Mouse (Mus musculus): ENCODE results near the gene Abca7. TPM values are rescaled to one million over a fixed set of nuclear protein-coding genes. Genes with fewer than 3 reads are reported as not detected.

Abca7 gene
- polyA plus RNA-seq, 1 experiment from 2014 or later, result 5.8 TPM

DNA sequence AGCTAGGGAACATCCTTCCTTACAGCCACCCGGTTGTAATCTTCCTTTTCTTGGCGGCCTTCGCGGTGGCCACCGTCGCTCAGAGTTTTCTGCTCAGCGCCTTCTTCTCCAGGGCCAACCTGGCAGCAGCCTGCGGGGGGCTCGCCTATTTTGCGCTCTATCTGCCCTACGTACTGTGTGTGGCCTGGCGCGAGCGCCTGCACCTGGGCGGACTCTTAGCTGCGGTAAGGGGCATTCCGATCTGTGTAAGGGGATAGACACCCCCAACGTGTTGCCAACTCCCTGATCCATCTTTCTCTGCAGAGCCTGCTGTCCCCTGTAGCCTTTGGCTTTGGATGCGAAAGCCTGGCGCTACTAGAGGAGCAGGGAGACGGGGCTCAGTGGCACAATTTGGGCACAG, 6.5 kb downstream of the Abca7 start:
- no peak overlapping the region for H3K4me3 ChIP-seq (replicated peaks)
- no peak for ATAC-seq
- H3K4me1 ChIP-seq (replicated peaks), result peaks cover 9% of the 10 kb centered on the region
- WGBS, result 15% methylated on average over 21 of the region's 21 CpGs
- H3K27ac ChIP-seq, result no peak overlapping the region
- no peaks in the 10 kb centered on the region for H3K9me3 ChIP-seq
- H3K36me3 ChIP-seq, result peaks cover 7% of the 10 kb centered on the region; the same call in 1 of the 2 replicates
- H3K27me3 ChIP-seq, result peaks cover 58% of the 10 kb centered on the region
- no peak overlapping the region; the same call in 1 of the 2 replicates for H3K9ac ChIP-seq (replicated peaks)
- no peak overlapping the region for H3K4me2 ChIP-seq (replicated peaks)

DNA sequence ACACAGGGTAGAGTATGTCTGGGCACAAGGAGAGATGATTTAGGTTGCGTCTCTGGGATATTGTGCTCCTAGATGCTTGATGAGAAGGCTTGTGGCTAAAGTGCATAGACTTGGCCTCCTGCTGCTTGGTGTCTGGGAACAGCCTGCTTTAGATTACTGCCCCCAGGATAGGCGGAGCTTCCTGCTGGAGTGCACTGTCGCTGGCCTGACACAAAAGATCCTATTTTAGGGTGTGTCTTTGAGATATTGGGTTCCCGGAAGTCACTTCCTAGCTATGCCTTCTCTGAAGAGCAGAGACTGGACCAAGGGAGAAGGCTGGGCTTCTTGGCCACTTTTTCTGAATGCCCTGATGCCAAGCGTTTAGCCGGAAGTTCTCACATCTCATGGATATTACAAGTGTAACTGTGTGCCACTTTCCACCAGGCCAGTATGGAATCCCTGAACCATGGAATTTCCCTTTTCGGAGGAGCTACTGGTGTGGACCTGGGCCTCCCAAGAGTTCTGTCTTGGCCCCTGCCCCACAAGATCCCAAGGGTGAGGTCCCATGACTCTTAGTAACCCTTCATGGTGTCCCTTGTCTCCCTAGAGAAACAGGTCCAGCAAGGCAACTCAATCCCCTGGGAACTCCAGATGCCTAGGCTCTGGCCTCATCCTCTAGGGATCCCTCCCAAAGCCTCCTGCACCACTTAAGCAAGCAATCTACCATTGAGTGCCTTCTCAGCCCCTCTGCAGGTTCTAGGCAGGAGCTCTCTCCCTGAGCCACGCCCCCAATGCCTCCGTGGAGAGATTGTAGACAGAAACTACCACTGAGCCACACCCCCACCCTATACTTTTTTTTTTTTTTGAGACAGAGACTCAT, 7.3 kb downstream of the Abca7 start:
- H3K4me2 ChIP-seq (replicated peaks), result no peak overlapping the region
- peaks cover 14% of the 10 kb centered on the region for H3K36me3 ChIP-seq
- H3K9me3 ChIP-seq, result no peaks in the 10 kb centered on the region
- H3K27me3 ChIP-seq, result peaks cover 51% of the 10 kb centered on the region
- 61% methylated on average over 9 of the region's 9 CpGs for WGBS
- H3K4me3 ChIP-seq (replicated peaks), result no peak overlapping the region
- H3K27ac ChIP-seq, result no peak overlapping the region
- peaks cover under 1% of the 10 kb centered on the region; the same call in 1 of the 2 replicates for H3K4me1 ChIP-seq (replicated peaks)
- H3K9ac ChIP-seq (replicated peaks), result no peak overlapping the region
- ATAC-seq, result no peak

DNA sequence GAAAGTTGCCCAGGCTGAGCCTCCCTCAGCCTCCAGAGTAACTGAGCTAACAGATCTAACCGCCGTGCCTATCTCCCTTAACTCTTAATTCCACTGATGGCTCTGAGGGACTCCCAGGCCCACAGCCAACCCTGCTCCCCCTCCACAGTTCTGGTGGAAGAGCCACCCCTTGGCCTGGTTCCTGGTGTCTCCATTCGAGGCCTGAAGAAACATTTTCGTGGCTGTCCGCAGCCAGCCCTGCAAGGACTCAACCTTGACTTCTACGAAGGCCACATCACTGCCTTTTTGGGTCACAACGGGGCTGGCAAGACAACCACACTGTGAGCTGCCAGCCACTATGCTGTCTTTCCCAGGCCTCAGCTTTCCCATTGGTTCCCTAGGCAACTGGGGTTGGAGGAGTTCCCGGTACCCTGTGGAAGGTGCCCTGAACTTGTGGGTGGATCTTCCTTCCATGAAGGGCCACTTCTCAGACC, 8.0 kb downstream of the Abca7 start:
- Histone ChIP-seq H3K27ac (no peak overlapping the region), H3K4me3 (replicated peaks) (no peak overlapping the region), H3K4me2 (replicated peaks) (no peak overlapping the region), H3K9ac (replicated peaks) (no peak overlapping the region), H3K4me1 (replicated peaks) (no peaks in the 10 kb centered on the region), H3K36me3 (peaks cover 21% of the 10 kb centered on the region), H3K27me3 (peaks cover 47% of the 10 kb centered on the region), H3K9me3 (peaks cover 6% of the 10 kb centered on the region; the same call in 1 of the 2 replicates)
- no peak for ATAC-seq
- 93% methylated on average over 8 of the region's 8 CpGs for WGBS

DNA sequence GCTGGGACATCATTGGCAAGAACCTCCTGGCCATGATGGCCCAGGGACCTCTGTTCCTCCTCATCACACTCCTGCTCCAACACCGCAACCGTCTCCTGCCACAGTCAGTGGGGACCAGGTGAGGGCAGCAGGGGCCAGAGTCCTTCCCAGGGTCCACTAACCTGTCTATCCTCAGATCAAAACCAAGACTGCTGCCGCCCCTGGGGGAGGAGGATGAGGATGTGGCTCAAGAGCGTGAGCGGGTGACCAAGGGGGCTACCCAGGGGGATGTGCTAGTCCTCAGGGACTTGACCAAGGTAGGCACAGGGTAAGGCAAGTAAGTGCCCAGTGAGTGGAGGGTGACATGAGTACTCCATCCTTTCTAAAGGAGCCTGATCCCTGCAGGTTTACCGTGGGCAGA, 15.4 kb downstream of the Abca7 start:
- H3K27me3 ChIP-seq, result peaks cover 57% of the 10 kb centered on the region
- no peaks in the 10 kb centered on the region for H3K4me1 ChIP-seq (replicated peaks)
- no peak overlapping the region for H3K4me3 ChIP-seq (replicated peaks)
- H3K36me3 ChIP-seq, result peaks cover 42% of the 10 kb centered on the region
- peaks cover 22% of the 10 kb centered on the region for H3K9me3 ChIP-seq
- ATAC-seq, result no peak
- 79% methylated on average over 6 of the region's 6 CpGs for WGBS
- no peak overlapping the region for H3K27ac ChIP-seq
- no peak overlapping the region for H3K9ac ChIP-seq (replicated peaks)
- no peak overlapping the region for H3K4me2 ChIP-seq (replicated peaks)

DNA sequence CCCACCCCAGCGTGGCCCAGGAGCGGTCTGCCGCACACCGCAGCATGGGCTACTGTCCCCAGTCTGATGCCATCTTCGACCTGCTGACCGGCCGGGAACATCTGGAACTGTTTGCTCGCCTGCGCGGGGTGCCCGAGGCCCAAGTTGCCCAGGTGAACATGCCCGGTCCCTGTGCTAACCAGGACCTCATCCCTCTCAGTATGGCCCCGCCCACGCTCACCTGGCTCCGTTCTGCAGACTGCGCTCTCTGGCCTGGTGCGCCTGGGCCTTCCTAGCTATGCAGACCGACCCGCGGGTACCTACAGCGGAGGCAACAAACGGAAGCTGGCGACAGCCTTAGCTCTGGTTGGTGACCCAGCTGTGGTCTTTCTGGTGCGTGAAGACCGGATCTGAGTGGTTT, 17.3 kb downstream of the Abca7 start:
- Histone ChIP-seq H3K4me3 (replicated peaks) (no peak overlapping the region), H3K9me3 (peaks cover 22% of the 10 kb centered on the region), H3K36me3 (peaks cover 34% of the 10 kb centered on the region), H3K9ac (replicated peaks) (no peak overlapping the region), H3K27ac (no peak overlapping the region), H3K27me3 (peaks cover 71% of the 10 kb centered on the region), H3K4me1 (replicated peaks) (no peaks in the 10 kb centered on the region), H3K4me2 (replicated peaks) (no peak overlapping the region)
- 30% methylated on average over 25 of the region's 25 CpGs for WGBS
- no peak for ATAC-seq

DNA sequence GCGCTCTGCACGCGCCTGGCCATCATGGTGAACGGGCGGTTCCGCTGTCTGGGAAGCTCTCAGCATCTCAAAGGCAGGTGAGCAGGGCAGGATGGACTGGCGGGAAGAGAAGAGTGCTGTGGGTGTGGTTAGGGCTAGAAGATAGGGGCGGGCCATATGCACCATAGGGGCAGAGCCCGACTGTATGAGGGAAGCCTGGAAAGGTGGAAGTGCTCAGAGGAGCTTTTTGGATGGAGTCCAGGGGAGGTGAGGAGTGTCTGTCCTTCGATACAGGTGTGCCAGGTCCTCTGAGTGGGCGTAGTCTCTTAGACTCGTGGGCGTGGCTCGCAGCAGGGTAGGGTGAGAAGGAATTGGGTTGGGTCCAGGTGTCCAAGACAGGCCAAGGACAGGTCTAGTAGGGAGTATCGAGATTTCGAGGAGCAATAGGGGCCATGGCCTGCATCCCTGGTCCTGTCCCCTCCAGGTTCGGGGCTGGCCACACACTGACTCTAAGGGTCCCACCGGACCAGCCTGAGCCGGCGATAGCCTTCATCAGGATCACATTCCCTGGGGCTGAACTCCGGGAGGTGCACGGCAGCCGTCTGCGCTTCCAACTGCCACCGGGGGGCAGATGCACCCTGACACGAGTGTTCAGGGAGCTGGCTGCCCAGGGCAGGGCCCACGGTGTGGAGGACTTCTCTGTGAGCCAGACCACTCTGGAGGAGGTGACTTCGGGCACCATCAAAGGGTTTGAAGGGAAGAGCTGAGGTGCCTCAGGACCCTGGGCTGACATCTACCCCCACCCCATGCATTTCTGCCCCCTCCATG, 18.4 kb downstream of the Abca7 start:
- Histone ChIP-seq H3K4me1 (replicated peaks) (peaks cover 4% of the 10 kb centered on the region), H3K9ac (replicated peaks) (no peak overlapping the region), H3K36me3 (peaks cover 25% of the 10 kb centered on the region), H3K9me3 (peaks cover 16% of the 10 kb centered on the region), H3K27ac (no peak overlapping the region), H3K4me2 (replicated peaks) (no peak overlapping the region), H3K4me3 (replicated peaks) (no peak overlapping the region), H3K27me3 (peaks cover 82% of the 10 kb centered on the region)
- ATAC-seq, result no peak
- WGBS, result 25% methylated on average over 28 of the region's 28 CpGs

DNA sequence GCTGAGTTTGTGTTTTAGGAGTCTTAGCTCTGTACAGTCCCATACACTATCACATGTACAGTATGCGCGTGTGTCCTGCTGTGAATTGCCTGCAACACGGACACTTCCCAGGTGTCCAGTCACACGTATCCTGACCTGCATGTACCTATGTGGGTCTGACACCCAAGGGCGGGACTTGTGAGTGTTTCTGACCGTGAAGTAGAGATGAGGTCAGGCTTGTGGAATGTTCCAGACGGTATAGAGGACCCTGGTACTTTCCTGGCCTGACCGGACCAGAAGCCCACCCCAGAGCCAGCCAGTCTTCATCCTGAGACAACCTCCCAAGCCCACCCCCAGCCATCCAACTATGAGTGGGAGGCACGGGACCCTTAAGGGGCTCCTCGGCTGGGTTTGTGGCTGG, 19.3 kb downstream of the Abca7 start:
- Histone ChIP-seq H3K4me3 (replicated peaks) (no peak overlapping the region), H3K27ac (no peak overlapping the region), H3K27me3 (peaks cover 91% of the 10 kb centered on the region), H3K4me2 (replicated peaks) (no peak overlapping the region), H3K4me1 (replicated peaks) (peaks cover 8% of the 10 kb centered on the region), H3K9ac (replicated peaks) (no peak overlapping the region), H3K9me3 (peaks cover 7% of the 10 kb centered on the region), H3K36me3 (peaks cover 16% of the 10 kb centered on the region)
- 82% methylated on average over 10 of the region's 10 CpGs for WGBS
- ATAC-seq, result no peak

DNA sequence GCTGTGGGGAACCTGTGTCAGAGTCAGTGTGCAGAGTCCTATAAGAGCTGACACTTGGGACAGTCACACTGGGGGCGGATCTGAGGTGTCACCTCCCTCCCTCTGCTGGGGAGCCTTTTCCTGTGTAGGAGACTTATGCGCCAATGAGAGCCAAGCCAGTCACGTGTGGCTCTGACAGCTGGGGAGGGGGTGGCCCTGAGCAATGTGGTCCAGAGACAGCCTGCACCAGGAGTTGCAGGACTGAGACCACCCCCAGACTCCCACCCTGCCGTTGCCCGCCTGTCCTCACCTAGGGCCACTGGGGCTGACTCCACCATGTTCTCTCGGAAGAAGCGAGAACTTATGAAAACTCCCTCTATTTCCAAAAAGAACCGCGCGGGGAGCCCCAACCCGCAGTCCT, 20.2 kb downstream of the Abca7 start, which contains the start of gene Arhgap45:
Gene Arhgap45, plus strand, starts transcription at position 143 of the 400 bp plus-strand sequence.
- ATAC-seq, result no peak
- Histone ChIP-seq H3K4me3 (replicated peaks) (no peak within 1 kb of the TSS), H3K36me3 (peaks cover 7% of the 10 kb centered on the region), H3K4me2 (replicated peaks) (no peak within 1 kb of the TSS), H3K27me3 (peaks cover 88% of the 10 kb centered on the region), H3K9ac (replicated peaks) (no peak within 1 kb of the TSS), H3K27ac (no peak within 1 kb of the TSS), H3K9me3 (no peaks in the 10 kb centered on the region), H3K4me1 (replicated peaks) (peaks cover 8% of the 10 kb centered on the region)
- WGBS, result 76% methylated on average over 11 of the region's 11 CpGs

DNA sequence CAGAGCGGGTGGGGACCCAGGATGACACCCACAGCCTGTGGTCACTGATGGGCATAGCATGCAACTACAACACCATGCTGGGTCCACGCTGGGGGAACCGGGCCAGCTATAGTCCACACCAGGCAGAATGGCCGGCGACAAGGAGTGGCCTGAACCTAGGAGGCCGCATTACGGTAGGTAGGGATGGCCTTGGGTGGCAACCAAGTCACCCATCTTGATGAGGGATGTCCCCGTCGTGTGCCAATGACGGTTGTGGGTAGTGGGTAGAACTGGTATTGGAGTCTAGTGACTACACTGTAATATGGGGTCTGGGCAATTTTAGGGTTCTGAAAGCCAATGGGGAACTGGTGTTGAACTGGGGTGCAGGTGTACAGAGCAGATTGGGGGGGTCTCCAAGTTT, 20.6 kb downstream of the Abca7 start:
- no peak for ATAC-seq
- Histone ChIP-seq H3K27me3 (peaks cover 84% of the 10 kb centered on the region), H3K9me3 (no peaks in the 10 kb centered on the region), H3K4me3 (replicated peaks) (no peak overlapping the region), H3K36me3 (peaks cover 2% of the 10 kb centered on the region), H3K4me1 (replicated peaks) (peaks cover 8% of the 10 kb centered on the region), H3K27ac (no peak overlapping the region), H3K9ac (replicated peaks) (no peak overlapping the region), H3K4me2 (replicated peaks) (no peak overlapping the region)
- 89% methylated on average over 10 of the region's 10 CpGs for WGBS

DNA sequence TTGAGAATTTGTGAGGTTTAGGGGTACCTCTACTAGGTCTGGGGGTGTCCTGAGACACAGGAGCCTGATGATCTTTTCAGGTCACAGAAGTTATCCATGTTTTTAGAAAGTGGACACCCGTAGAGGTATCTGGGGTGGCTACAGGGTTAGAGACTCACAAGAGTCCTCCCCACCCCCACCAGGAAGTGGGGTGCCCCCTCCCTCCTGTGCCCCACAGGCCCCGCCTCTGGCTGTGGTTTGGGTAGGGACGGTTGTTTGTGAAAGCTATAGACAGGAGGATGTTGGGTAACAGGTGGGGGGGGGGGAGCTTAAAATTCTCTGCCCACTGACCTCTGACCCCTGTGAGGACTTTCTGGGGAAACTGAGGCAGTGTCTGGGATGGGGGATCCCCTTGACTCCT, 21.1 kb downstream of the Abca7 start:
- Histone ChIP-seq H3K36me3 (no peaks in the 10 kb centered on the region), H3K9me3 (no peaks in the 10 kb centered on the region), H3K27ac (no peak overlapping the region), H3K4me3 (replicated peaks) (no peak overlapping the region), H3K4me1 (replicated peaks) (peaks cover 8% of the 10 kb centered on the region), H3K27me3 (peaks cover 79% of the 10 kb centered on the region), H3K9ac (replicated peaks) (no peak overlapping the region), H3K4me2 (replicated peaks) (no peak overlapping the region)
- WGBS, result 70% methylated on average over 3 of the region's 3 CpGs
- no peak for ATAC-seq

DNA sequence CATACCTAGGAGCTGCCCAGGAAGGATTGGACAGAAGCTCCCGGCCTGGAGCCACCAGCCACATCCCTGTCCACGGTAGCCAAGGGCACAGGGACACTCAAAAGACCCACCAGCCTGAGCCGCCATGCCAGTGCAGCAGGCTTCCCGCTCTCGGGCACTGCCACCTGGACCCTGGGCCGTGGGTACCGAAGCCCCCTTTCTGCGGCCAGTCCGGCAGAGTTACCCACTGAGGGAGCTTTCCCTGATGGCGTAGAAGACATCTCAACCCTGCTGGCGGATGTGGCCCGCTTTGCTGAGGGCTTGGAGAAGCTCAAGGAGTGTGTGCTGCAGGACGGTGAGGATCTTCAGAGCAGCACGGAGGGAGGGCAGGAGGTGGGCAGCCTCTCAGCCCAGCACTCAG, 21.5 kb downstream of the Abca7 start:
- WGBS, result 85% methylated on average over 14 of the region's 14 CpGs
- Histone ChIP-seq H3K27me3 (peaks cover 75% of the 10 kb centered on the region), H3K4me2 (replicated peaks) (no peak overlapping the region), H3K27ac (no peak overlapping the region), H3K4me3 (replicated peaks) (no peak overlapping the region), H3K36me3 (no peaks in the 10 kb centered on the region), H3K4me1 (replicated peaks) (peaks cover 8% of the 10 kb centered on the region), H3K9me3 (no peaks in the 10 kb centered on the region), H3K9ac (replicated peaks) (no peak overlapping the region)
- no peak for ATAC-seq

DNA sequence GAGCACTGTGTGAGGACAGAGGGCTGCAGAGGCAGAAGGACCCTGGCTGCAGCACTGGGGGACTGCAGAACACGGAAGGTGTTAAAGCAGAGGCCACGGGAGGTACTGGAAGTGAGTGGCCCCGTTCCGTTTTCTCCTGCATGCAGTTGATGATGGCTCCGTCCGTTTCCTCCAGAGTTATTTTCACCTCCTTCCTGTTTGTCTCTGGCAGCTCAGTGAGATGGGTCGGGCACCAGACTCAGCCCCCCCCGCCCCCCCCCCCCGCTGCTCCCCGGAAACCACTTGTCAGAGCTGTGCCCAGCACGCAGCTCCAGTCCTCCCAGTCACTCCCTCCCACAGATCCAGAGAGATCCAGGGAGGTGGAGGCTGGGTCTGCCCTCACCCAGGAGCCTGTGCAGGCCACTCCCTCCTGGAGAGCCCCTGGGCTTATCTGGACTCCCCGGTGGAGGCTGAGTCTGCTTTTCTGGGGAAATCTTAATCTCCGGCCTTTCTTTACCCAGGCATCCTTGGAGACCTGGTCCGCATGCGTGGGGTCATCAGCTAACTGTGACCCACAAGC, 22.5 kb downstream of the Abca7 start:
- Histone ChIP-seq H3K27ac (no peak overlapping the region), H3K9ac (replicated peaks) (no peak overlapping the region), H3K27me3 (peaks cover 65% of the 10 kb centered on the region), H3K9me3 (no peaks in the 10 kb centered on the region), H3K36me3 (no peaks in the 10 kb centered on the region), H3K4me1 (replicated peaks) (peaks cover 8% of the 10 kb centered on the region), H3K4me2 (replicated peaks) (no peak overlapping the region), H3K4me3 (replicated peaks) (no peak overlapping the region)
- 7% methylated on average over 15 of the region's 15 CpGs for WGBS
- ATAC-seq, result no peak
